Mouse (Mus musculus) urinary bladder, postnatal 10 days (tissue): Measurements from ENCODE around the gene Kazn.

ENCODE experiments used
- DNase-seq: peaks from one replicate; pipeline ENCODE4 v3.0.0; 2022; ENCODE audit warnings: low spot score

Gene Kazn

GRCm38 (mm10) chr4:142077572-142078271, 161.5 kb downstream of the Kazn start:
- no peak for DNase-seq

- no peak for DNase-seq
These were observed 162.3 kb downstream of the Kazn start for GRCm38 (mm10) chr4:142076883-142077282.

GRCm38 (mm10) chr4:142075931-142076330, 163.3 kb downstream of the Kazn start:
- no peak for DNase-seq

DNA sequence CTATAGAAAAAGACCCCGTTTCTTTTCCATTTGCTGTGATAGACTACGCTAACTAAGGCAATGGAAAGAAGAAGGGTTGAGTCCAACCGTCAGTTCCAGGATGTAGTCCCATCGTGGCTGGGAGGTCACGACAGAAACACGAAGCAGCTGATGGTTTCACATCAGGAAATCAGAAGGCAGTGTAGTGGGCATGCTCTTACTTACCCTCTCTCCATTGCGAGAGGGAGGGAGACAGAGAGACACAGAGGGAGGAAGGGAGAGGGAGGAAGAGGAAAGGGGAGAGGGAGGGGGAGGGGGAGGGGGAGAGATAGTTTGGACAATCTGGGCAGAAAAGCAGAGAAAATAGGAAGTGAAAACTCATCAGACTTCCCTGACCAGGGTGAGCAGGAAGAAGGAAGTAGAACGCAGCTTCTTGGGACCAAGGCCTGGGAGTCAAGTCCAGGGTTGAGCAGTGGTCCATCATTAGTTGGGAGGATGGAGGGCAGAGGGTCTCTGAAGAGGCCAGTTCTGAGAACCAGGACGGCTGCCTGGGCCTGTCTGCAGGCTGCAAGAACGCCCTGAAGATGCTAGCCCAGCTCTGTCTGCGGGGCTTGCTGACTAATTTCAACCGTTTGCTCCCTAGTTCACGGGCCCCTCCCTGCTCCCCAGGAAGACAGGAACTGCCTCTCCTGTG, 165.0 kb downstream of the Kazn start:
- no peak for DNase-seq

DNA sequence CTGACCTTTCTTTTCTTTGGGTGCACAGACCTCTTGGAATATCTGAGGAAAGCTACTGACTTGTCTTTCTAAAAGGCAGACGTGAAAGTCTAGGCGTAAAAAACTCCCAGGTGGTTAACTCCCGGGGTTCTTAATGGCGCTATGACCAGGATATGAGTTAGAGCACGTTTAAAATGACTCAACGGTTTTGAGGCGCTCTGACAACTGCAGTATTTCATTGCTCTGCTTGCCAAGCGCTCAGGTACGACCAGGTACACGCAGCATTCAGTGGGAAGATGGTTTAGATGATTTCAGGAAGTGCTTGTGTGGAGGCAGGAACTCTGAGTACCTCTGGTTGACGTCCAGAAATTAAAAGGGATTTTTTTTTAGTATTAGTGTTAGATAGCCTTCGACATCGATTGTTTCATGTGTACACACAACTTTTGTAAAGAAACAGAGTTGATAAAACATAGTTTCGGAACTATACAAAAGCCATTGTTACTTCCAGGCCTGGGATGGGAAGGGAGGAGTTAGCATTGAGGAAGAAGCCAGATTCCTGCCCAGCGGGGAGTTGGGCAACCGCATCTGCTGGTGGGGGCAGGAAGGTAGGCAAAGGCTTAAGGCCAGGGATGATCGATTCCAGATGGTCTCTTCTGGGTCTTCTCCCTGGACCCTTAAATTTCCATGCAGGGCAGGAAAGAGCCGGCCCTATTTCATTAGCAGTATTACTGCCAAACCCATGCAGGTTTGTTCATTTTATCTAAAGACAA, 167.8 kb downstream of the Kazn start:
- DNase-seq: no peak

- DNase-seq: no peak
These were observed 168.4 kb downstream of the Kazn start for GRCm38 (mm10) chr4:142070840-142071239.

- DNase-seq: no peak
These were observed 170.0 kb downstream of the Kazn start for GRCm38 (mm10) chr4:142068899-142069812.

GRCm38 (mm10) chr4:142066576-142066975, 172.6 kb downstream of the Kazn start:
- DNase-seq: no peak

- no peak for DNase-seq
These were observed 173.4 kb downstream of the Kazn start for GRCm38 (mm10) chr4:142065835-142066234.

GRCm38 (mm10) chr4:142065270-142065669, 173.9 kb downstream of the Kazn start:
- DNase-seq: no peak

DNA sequence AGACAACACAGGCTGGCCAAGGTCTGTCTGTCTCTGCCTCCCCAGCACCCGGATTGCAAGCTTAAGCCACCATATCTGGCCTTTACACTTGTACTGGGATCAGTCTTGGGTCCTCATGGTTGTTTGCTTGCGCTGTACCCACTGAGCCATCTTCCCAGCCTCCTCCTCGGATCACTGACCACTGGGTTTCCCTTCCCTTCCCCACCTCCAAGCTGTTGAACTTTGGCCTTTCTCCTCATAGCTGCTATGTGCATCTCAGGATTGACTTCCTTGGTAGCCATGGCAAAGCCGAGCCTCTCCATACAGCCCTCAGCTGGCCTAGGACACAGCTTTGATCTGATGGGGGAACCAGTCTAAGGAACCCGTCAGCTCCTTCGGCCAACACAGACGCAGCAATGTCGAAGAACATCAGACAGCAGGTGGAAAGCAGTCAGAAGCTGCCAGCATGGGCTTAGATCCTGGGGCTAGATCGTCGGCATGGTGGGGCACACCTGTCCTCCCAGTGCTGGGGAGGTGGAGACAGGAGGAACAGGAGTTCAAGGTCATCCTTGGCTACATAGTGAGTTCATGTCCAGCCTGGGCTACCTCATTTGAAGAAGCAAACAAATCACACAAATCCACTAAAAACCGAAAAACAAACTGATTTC, 174.5 kb downstream of the Kazn start:
- no peak for DNase-seq

GRCm38 (mm10) chr4:142063057-142063534, 176.1 kb downstream of the Kazn start:
- DNase-seq: no peak

GRCm38 (mm10) chr4:142061485-142062240, 177.5 kb downstream of the Kazn start:
- DNase-seq: no peak

DNA sequence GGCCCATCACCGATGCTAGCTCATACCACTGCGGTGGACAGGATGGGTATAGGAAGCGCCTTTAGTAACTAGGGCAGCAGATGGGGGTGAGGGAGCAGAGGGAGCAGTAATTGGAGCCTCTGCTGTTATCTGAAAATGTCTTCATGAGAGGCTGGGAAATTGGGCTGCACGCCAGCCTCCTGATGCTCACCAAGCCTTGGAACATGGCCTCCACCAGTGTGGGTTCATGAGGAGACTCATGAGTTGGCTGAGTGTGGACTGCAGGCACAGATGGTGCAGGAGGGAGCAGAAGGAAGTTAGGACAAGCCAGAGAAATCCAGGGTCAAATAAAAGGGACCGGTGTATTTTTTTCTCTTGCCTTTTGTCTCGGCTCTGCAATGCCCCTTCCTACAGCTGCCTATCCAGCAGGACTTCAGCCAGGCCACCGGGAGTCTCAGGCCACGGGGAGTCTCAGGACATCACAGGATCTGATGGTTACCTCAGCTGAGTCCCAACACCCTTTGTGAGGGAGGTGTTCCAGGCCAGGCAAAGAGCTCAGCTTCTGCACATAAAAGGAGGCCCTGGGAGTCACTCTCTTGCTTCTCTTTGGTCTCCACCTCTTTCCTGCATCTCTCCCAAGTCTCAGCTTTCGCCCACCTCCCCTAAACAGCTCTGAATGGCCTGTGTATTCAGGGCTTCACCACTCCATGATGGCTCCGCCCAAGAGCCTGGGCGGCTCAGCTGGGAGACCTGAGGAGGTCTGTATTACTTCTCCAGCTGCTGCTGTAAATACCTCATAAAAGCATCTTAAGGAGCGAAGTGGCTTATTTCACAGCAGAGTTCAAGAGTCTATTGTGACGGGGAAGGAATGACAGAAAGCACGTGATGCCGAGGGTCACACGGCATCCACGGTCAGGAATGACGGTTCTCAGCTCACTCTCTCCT, 178.5 kb downstream of the Kazn start:
- no peak for DNase-seq

DNA sequence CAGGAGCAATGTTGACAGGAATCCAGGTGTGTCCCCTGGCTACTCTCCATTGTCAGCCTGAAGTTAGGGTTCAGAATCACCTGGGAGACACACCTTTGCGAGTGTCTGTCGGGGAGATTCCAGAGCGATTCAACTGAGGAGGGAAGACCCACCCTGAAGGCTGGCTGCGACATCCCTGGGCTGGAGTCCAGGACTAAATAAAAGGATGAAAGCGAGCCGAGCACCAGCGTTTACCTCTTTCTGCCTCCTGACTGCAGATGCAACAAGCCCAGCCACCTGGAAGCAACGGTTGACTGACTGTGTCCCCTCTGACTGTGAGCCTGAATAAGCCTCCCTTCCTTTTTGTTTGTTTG, 179.4 kb downstream of the Kazn start:
- DNase-seq: no peak

DNA sequence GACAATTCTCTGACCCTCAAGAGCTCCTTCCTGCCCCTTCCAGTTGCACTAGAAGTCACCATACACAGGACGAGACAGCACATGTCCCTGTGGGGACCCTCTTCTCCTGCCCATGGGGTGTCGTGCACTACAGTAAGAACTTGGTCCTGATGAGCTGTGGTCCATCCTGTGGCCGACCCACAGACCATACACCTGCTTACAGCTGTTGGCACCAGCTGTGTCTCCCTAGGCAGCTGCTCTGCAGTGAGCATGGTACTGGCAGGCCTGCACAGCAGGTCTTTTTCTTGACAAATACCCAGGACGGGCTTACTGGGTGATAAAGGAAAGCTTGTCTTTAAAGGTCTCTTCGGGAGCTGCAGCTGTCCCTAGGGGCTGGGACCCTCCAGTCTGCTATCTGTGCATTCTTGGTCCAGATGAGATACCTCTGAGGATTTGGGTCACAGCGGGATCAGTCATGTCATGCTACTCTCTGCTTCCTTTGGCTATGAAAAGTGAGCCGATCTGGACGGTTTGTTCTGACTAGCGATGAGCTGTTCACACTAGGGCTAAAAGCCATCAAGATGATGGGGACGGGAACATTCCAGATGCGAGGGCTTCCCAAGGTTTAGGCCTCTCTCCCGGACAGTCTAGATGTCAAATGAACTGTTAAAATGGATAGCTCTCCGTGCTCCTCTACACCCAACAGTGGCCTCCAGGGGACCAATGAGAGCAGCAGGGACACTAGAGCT, 179.9 kb downstream of the Kazn start:
- no peak for DNase-seq

DNA sequence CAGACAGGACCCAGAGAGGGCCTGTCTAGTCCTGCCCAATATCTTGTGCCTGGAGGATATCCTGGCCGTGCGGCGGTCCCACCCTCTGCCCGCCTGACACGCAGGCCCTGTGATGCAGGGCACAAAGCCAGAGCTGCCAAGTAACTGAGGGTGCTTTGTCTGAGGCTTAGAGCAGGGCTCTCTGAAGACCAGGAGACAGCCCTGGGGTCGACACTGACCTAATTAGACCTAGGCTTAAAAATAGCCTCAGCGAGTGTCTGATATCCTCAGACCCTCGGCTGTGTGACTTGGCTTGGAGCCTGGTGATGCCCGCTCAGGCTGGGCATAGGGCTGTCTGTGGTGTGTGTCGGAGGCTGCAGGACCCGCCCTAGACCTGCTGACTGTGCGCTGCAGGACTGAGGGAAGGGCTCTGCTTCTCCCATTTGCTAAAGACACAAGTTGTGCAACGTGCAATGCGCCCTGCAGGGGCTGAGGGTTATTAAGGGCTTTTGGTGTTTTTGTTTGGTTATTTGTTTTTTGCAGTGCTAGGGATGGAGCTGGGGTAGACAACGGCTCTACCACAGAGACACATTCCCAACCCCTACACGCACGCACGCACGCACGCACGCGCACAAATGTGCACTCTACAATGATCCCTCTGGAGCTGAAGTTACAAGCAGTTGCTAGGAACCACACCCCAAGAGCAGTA, 181.5 kb downstream of the Kazn start:
- DNase-seq: no peak

GRCm38 (mm10) chr4:142055600-142055999, 183.6 kb downstream of the Kazn start:
- no peak for DNase-seq
